Mouse (Mus musculus) testis, adult 2 months (tissue): Measurements from ENCODE around the gene Ak4.

Experiments
- CTCF ChIP-seq: fragments of 200-500 bp; IDR thresholded peaks from 2 replicates; pipeline ENCODE4 v1.5.1; 2012; ENCODE audit warnings: low read depth, mild to moderate bottlenecking, inconsistent platforms, low read length, moderate library complexity; ENCODE audit not compliant: control insufficient read depth, insufficient read depth, insufficient replicate concordance
- POLR2A ChIP-seq: fragments of 200-500 bp; IDR thresholded peaks from 2 replicates; pipeline ENCODE4 v1.6.1; 2012; ENCODE audit warnings: low read depth, mild to moderate bottlenecking, inconsistent platforms, low read length, moderate library complexity; ENCODE audit not compliant: control insufficient read depth

- TF ChIP-seq CTCF, result no peak
- TF ChIP-seq POLR2A, result no peak
Observed at GRCm38 (mm10) chr4:101425666-101426065, 6.6 kb downstream of the Ak4 start.
